8 mouse cellular contexts compared by ENCODE assay signal in the genomic region with DNA sequence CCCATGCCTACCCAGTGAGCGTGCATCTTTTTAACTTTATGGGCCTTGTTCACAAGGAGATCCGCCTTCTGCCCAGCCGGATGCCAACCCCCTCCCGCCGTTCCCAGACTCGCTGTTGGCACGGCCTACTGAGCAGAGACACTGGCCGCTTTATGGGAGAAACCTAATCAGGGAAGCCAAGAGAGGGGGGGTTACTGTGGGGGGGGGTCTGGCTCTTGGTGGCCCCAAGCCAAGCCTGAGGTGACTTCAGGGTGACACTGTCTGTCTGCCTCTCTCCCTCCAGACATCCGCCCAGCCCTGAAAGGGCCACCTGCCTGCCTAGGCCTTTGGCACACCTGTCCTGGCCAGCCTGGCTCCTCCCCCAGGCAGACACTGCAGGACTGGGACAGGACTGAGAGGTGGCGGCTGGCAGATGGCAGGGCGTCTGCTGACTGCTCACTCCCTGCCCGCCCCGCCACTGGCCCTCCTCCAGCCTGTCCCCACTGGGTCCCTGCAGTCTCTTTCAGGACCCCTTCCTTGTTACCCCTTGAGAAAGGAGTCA. TPM values are rescaled to one million over a fixed set of nuclear protein-coding genes. Genes with fewer than 3 reads are reported as not detected.
DNase-seq lines count a peak whose midpoint lies in the region; ATAC-seq and TF ChIP-seq lines count a peak whose summit lies in the region.

No protein-coding gene starts in this region.

- no peak overlapping the region; the same call in 1 of the 2 replicates for H3K9ac ChIP-seq in hindbrain, postnatal 0 days (replicated peaks; ENCODE audit: low read length)

- DNase-seq in adrenal gland, postnatal 10 days = peak; percentile 77
- DNase-seq in adrenal gland, adult 8-10 months = no peak
- DNase-seq in urinary bladder, adult 2 months (ENCODE audit: low spot score) = peak; percentile 68
- no peak for DNase-seq in urinary bladder, postnatal 10 days (ENCODE audit: low spot score)
- peak; percentile 83 for DNase-seq in hindbrain, postnatal 0 days (ENCODE audit: low spot score)
- peak; percentile 66 to 75 for DNase-seq in left cerebral cortex, postnatal 14 days (ENCODE audit: low spot score in 2 of 2)
- no peak for DNase-seq in thymus, postnatal 10 days (ENCODE audit: low spot score in 2 of 2)
- DNase-seq in natural killer cell, adult 2 months (ENCODE audit: low spot score in 2 of 2) = no peak

- H3K4me2 ChIP-seq in hindbrain, postnatal 0 days (ENCODE audit: low read depth, low read length) = no peak overlapping the region

- peak; percentile 72 for ATAC-seq in hindbrain, postnatal 0 days

- intact Hi-C loops in left cerebral cortex, postnatal 14 days (cut with DNase I) = loop anchor here (10.0 kb wide), 1 partner anchor 438 kb away; no protein-coding TSS in a partner anchor

- H3K36me3 ChIP-seq in hindbrain, postnatal 0 days (ENCODE audit: insufficient read depth, low read length) = peaks cover 61% of the 10 kb centered on the region

- WGBS in hindbrain, postnatal 0 days = 29% methylated on average over 12 of the region's 13 CpGs

- peak overlapping the region; percentile 78 for H3K27ac ChIP-seq in hindbrain, postnatal 0 days

- no peaks in the 10 kb centered on the region for H3K9me3 ChIP-seq in hindbrain, postnatal 0 days (ENCODE audit: low read length)

- H3K4me1 ChIP-seq in hindbrain, postnatal 0 days (ENCODE audit: insufficient read depth, low read length) = peaks cover 21% of the 10 kb centered on the region; the same call in 1 of the 2 replicates

- TF ChIP-seq CTCF in hindbrain, postnatal 0 days (IDR thresholded peaks at IDR 0.05; ENCODE audit: low read depth) = no peak

- H3K27me3 ChIP-seq in hindbrain, postnatal 0 days (ENCODE audit: insufficient read depth, low read length) = no peaks in the 10 kb centered on the region

- H3K4me3 ChIP-seq in hindbrain, postnatal 0 days (ENCODE audit: low read length) = no peak overlapping the region

RNA-seq across cellular contexts. Expression of a gene that starts 32.3 kb away (rescaled TPM):
- total RNA-seq in adrenal gland, postnatal 10 days (2021) = 100 to 1,000 TPM in 1 of 2 experiments, 10 to 100 TPM in 1; 95.3 to 120 TPM
- 10 to 100 TPM in 3 of 4 experiments, 1 to 10 TPM in 1; 6.9 to 25.9 (median 18.7) TPM for total RNA-seq in adrenal gland, adult 8-10 months (2022)
- polyA plus RNA-seq in urinary bladder, adult 2 months (2012; rRNA removed) = 6.9 and 7.8 TPM in 2 replicates
- 1.2 and 6.6 TPM in 2 replicates for total RNA-seq in hindbrain, postnatal 0 days (2014; rRNA removed)
- 1.9 and 2.7 TPM in 2 replicates for polyA plus RNA-seq in hindbrain, postnatal 0 days (2015; fragmentation: Nextera tagmentation; extraction: Ambion mirVana)
- total RNA-seq in left cerebral cortex, postnatal 14 days (2021) = 1 to 10 TPM; 3.7 to 4.6 TPM

Comparison
In these comparisons a context has a peak if more than half of its experiments do, and no peak if none do; other contexts are left out.
1. DNase-seq: peak in adrenal gland, postnatal 10 days (single experiment), urinary bladder, adult 2 months (single experiment), hindbrain, postnatal 0 days (single experiment) and left cerebral cortex, postnatal 14 days (2 of 2); none in adrenal gland, adult 8-10 months (single experiment), urinary bladder, postnatal 10 days (single experiment), thymus, postnatal 10 days (0 of 2) and natural killer cell, adult 2 months (0 of 2).